19 mouse cellular contexts compared by ENCODE assay signal in genomic region chr13:80977266-80977665, GRCm38 (mm10).
DNase-seq lines count a peak whose midpoint lies in the region; ATAC-seq and TF ChIP-seq lines count a peak whose summit lies in the region.
"Had no signal": no experiment of that assay in that cellular context is flagged by ENCODE, and none has a peak within 500 bp of the region (broad histone marks: within the 10 kb centered on the region; RNA-seq: fewer than 3 reads in every experiment).

No protein-coding gene starts in this region.

- intact Hi-C loops in gastrocnemius, adult 2 months (cut with DNase I): loop anchor here (5.0 kb wide), 1 partner anchor 40 kb away; no protein-coding TSS in a partner anchor
- intact Hi-C loops in gastrocnemius, postnatal 36 days (cut with DNase I): no loop called here

- H3K9me3 ChIP-seq in intestine, postnatal 0 days (ENCODE audit: control insufficient read depth): no peaks in the 10 kb centered on the region
- H3K9me3 ChIP-seq in intestine, embryonic 16.5 days (ENCODE audit: control insufficient read depth, low read length): no peaks in the 10 kb centered on the region
- H3K9me3 ChIP-seq in stomach, postnatal 0 days (ENCODE audit: control insufficient read depth, low read length): no peaks in the 10 kb centered on the region
- H3K9me3 ChIP-seq: limb, embryonic 12.5 days; liver, embryonic 12.5 days; neural tube, embryonic 15.5 days; stomach, embryonic 15.5 days had no signal

- H3K27me3 ChIP-seq in intestine, postnatal 0 days (replicated peaks; ENCODE audit: control insufficient read depth, insufficient read depth, low read length): no peaks in the 10 kb centered on the region
- H3K27me3 ChIP-seq in intestine, embryonic 16.5 days (replicated peaks; ENCODE audit: control insufficient read depth, insufficient read depth, low read length): no peaks in the 10 kb centered on the region
- H3K27me3 ChIP-seq in stomach, postnatal 0 days (ENCODE audit: control insufficient read depth, insufficient read depth, low read length): no peaks in the 10 kb centered on the region
- H3K27me3 ChIP-seq: CH12.LX; limb, embryonic 12.5 days; liver, embryonic 12.5 days; neural tube, embryonic 15.5 days; stomach, embryonic 15.5 days had no signal

- no peak for TF ChIP-seq EP300 in stomach, postnatal 0 days (optimal IDR thresholded peaks at IDR 0.05)

- TF ChIP-seq CTCF in gastrocnemius, adult 2 months (IDR thresholded peaks at IDR 0.05): peak; percentile 20; the same call in 1 of the 2 replicates
- peak; percentile 13; the same call in 1 of the 2 replicates for TF ChIP-seq CTCF in intestine, postnatal 0 days (IDR thresholded peaks at IDR 0.05; ENCODE audit: low read depth)
- TF ChIP-seq CTCF in layer of hippocampus, adult 2 months (conservative IDR thresholded peaks at IDR 0.05): no peak
- 0 out of 2 replicates have a peak, but pooled peaks have one; percentile 11 for TF ChIP-seq CTCF in stomach, postnatal 0 days (IDR thresholded peaks at IDR 0.05; ENCODE audit: low read depth)

- WGBS in intestine, postnatal 0 days: 81% methylated on average over 3 of the region's 3 CpGs
- WGBS in intestine, embryonic 16.5 days: 76% methylated on average over 3 of the region's 3 CpGs
- 75% methylated on average over 3 of the region's 3 CpGs for WGBS in stomach, postnatal 0 days

- H3K27ac ChIP-seq in gastrocnemius, adult 2 months: peak overlapping the region; percentile 56
- H3K27ac ChIP-seq in intestine, postnatal 0 days (ENCODE audit: low read depth, low read length): no peak overlapping the region
- H3K27ac ChIP-seq in intestine, embryonic 16.5 days (ENCODE audit: low read length): no peak overlapping the region
- peak overlapping the region; percentile 69 for H3K27ac ChIP-seq in layer of hippocampus, adult 2 months
- no peak overlapping the region for H3K27ac ChIP-seq in stomach, postnatal 0 days (replicated peaks)
- H3K27ac ChIP-seq: limb, embryonic 12.5 days; liver, embryonic 12.5 days; neural tube, embryonic 15.5 days; stomach, embryonic 15.5 days had no signal

- H3K4me2 ChIP-seq in intestine, postnatal 0 days (replicated peaks; ENCODE audit: low read depth): no peak overlapping the region
- no peak overlapping the region for H3K4me2 ChIP-seq in intestine, embryonic 16.5 days (ENCODE audit: low read depth, low read length)
- no peak overlapping the region for H3K4me2 ChIP-seq in stomach, postnatal 0 days (replicated peaks; ENCODE audit: low read depth)
- H3K4me2 ChIP-seq: limb, embryonic 12.5 days; liver, embryonic 12.5 days; neural tube, embryonic 15.5 days; stomach, embryonic 15.5 days had no signal

- no peak overlapping the region for H3K4me3 ChIP-seq in gastrocnemius, adult 2 months
- H3K4me3 ChIP-seq in intestine, postnatal 0 days (ENCODE audit: low read depth, low read length): no peak overlapping the region
- H3K4me3 ChIP-seq in intestine, embryonic 16.5 days (ENCODE audit: low read length): no peak overlapping the region
- no peak overlapping the region for H3K4me3 ChIP-seq in layer of hippocampus, adult 2 months
- H3K4me3 ChIP-seq in stomach, postnatal 0 days (ENCODE audit: low read depth, low read length): no peak overlapping the region
- H3K4me3 ChIP-seq: limb, embryonic 12.5 days; liver, embryonic 12.5 days; neural tube, embryonic 15.5 days; stomach, embryonic 15.5 days had no signal

- no peaks in the 10 kb centered on the region for H3K4me1 ChIP-seq in intestine, postnatal 0 days (replicated peaks; ENCODE audit: control insufficient read depth, insufficient read depth, low read length)
- H3K4me1 ChIP-seq in intestine, embryonic 16.5 days (ENCODE audit: control insufficient read depth, insufficient read depth, low read length): no peaks in the 10 kb centered on the region
- no peaks in the 10 kb centered on the region for H3K4me1 ChIP-seq in stomach, postnatal 0 days (replicated peaks; ENCODE audit: control insufficient read depth, insufficient read depth)
- H3K4me1 ChIP-seq: limb, embryonic 12.5 days; liver, embryonic 12.5 days; neural tube, embryonic 15.5 days; stomach, embryonic 15.5 days had no signal

- ATAC-seq in intestine, postnatal 0 days: no peak
- ATAC-seq in intestine, embryonic 16.5 days: no peak
- no peak for ATAC-seq in stomach, postnatal 0 days (ENCODE audit: low FRiP score, low TSS enrichment)
- no peak for ATAC-seq in erythroid progenitor cell, adult 5-6 weeks (replicated peaks; ENCODE audit: low FRiP score, poor library complexity, severe bottlenecking)
- ATAC-seq: liver, embryonic 12.5 days; midbrain, embryonic 16.5 days had no signal

- no peak overlapping the region for H3K9ac ChIP-seq in intestine, postnatal 0 days (ENCODE audit: low read depth, low read length)
- no peak overlapping the region for H3K9ac ChIP-seq in intestine, embryonic 16.5 days (ENCODE audit: low read depth, low read length)
- no peak overlapping the region for H3K9ac ChIP-seq in stomach, postnatal 0 days (ENCODE audit: low read length)
- H3K9ac ChIP-seq: limb, embryonic 12.5 days; liver, embryonic 12.5 days; neural tube, embryonic 15.5 days; stomach, embryonic 15.5 days had no signal

- H3K36me3 ChIP-seq in intestine, postnatal 0 days (ENCODE audit: control insufficient read depth, insufficient read depth): no peaks in the 10 kb centered on the region
- H3K36me3 ChIP-seq in intestine, embryonic 16.5 days (ENCODE audit: control insufficient read depth, insufficient read depth, low read length): no peaks in the 10 kb centered on the region
- H3K36me3 ChIP-seq in stomach, postnatal 0 days (ENCODE audit: control insufficient read depth, insufficient read depth, low read length): no peaks in the 10 kb centered on the region
- H3K36me3 ChIP-seq: limb, embryonic 12.5 days; liver, embryonic 12.5 days; neural tube, embryonic 15.5 days; stomach, embryonic 15.5 days had no signal

- DNase-seq in gastrocnemius, adult 2 months: peak; percentile 56
- no peak for DNase-seq in gastrocnemius, postnatal 36 days
- no peak for DNase-seq in layer of hippocampus, adult 2 months (ENCODE audit: low spot score in 2 of 2)
- no peak for DNase-seq in layer of hippocampus, postnatal 36 days
- DNase-seq in stomach, postnatal 0 days (ENCODE audit: low spot score): no peak
- DNase-seq: cerebellum, adult 2 months; lung, adult 2 months; lung, postnatal 4 days; right cerebral cortex, postnatal 14 days; thymus, adult 2 months had no signal

Comparison
In these comparisons a context has a peak if more than half of its experiments do, and no peak if none do; other contexts are left out.
1. H3K27ac ChIP-seq: peak in gastrocnemius, adult 2 months (single experiment) and layer of hippocampus, adult 2 months (single experiment); none in intestine, postnatal 0 days (single experiment), intestine, embryonic 16.5 days (single experiment) and stomach, postnatal 0 days (single experiment).